Mouse (Mus musculus): ENCODE measurements around the gene Gm20773. TPM values are rescaled to one million over a fixed set of nuclear protein-coding genes. Genes with fewer than 3 reads are reported as not detected.
"Not testable (repeated sequence)": the region's sequence is repeated elsewhere in the genome, so short reads cannot be mapped to it uniquely, and the experiment has no call there.

The Gm20773 gene
- total RNA-seq (2021) (not detected), polyA plus RNA-seq (2012; rRNA removed) (not detected in 2 replicates)
- long read RNA-seq: 0 reads

GRCm38 (mm10) chrY:13493726-13494125 lies at the start of gene Gm20773:
Gene Gm20773, plus strand, starts transcription at chrY:13494026.
- H3K9ac ChIP-seq (ENCODE audit: low read depth, low read length); intact Hi-C loops (cut with DNase I); H3K4me1 ChIP-seq (ENCODE audit: control insufficient read depth, insufficient read depth, low read length); H3K27me3 ChIP-seq (ENCODE audit: control insufficient read depth, insufficient read depth, low read length); H3K36me3 ChIP-seq (ENCODE audit: control insufficient read depth, insufficient read depth, low read length); H3K4me3 ChIP-seq; DNase-seq; H3K79me2 ChIP-seq (replicated peaks; ENCODE audit: control insufficient read depth, insufficient read depth, low read length); H3K27ac ChIP-seq: not testable (repeated sequence)
- no CpG with 5 or more reads among the region's 1 CpGs for WGBS

- intact Hi-C loops (cut with DNase I); H3K4me1 ChIP-seq (ENCODE audit: control insufficient read depth, insufficient read depth, low read length); H3K27me3 ChIP-seq (ENCODE audit: control insufficient read depth, insufficient read depth, low read length); DNase-seq; H3K9ac ChIP-seq (ENCODE audit: low read depth, low read length); H3K79me2 ChIP-seq (replicated peaks; ENCODE audit: control insufficient read depth, insufficient read depth, low read length); H3K4me3 ChIP-seq; H3K27ac ChIP-seq; H3K36me3 ChIP-seq (ENCODE audit: control insufficient read depth, insufficient read depth, low read length): not testable (repeated sequence)
- WGBS: no CpG with 5 or more reads among the region's 3 CpGs
Observed at GRCm38 (mm10) chrY:13465479-13465878, 28.3 kb upstream of the Gm20773 start, which contains the start of gene Gm21866. Gene Gm21866, minus strand, starts transcription at chrY:13465579.

Other genes starting within 250 kb of the Gm20773 start
- gene Gm21440, start 241.6 kb upstream of the Gm20773 start, total RNA-seq (2021): not detected
- not detected in 2 replicates for gene Gm21440, start 241.6 kb upstream of the Gm20773 start, polyA plus RNA-seq (2012; rRNA removed)
- gene Gm21454, start 241.6 kb upstream of the Gm20773 start, total RNA-seq (2021): not detected
- gene Gm21454, start 241.6 kb upstream of the Gm20773 start, polyA plus RNA-seq (2012; rRNA removed): not detected in 2 replicates
- not detected for gene Gm21725, start 145.0 kb upstream of the Gm20773 start, total RNA-seq (2021)
- gene Gm21725, start 145.0 kb upstream of the Gm20773 start, polyA plus RNA-seq (2012; rRNA removed): not detected in 2 replicates
- gene Gm21866, start 28.4 kb upstream of the Gm20773 start, total RNA-seq (2021): not detected
- gene Gm21866, start 28.4 kb upstream of the Gm20773 start, polyA plus RNA-seq (2012; rRNA removed): not detected in 2 replicates